Mouse (Mus musculus) forebrain, embryonic 14.5 days (tissue): ENCODE measurements around the gene Pip4k2b. TPM values are rescaled to one million over a fixed set of nuclear protein-coding genes. Genes with fewer than 3 reads are reported as not detected.
A peak's percentile ranks its signal among the peaks of the same experiment; 100 is the strongest.

ENCODE experiments used
- ATAC-seq: fragments of 200-750 bp; cut with Nextera tagmentation; 2 replicates; pipeline ENCODE4 v1.8.0; 2017; ENCODE audit warnings: mild to moderate bottlenecking, moderate library complexity
- DNase-seq: peaks from one replicate; pipeline ENCODE4 v3.0.0-alpha.2; 2015; ENCODE audit warnings: low spot score
- H3K27ac ChIP-seq: fragments of 300-500 bp; sonication (generic); 2 replicates; pipeline ENCODE4 v1.5.1; 2014; ENCODE audit warnings: low read depth, mild to moderate bottlenecking, control low read depth, low read length, moderate library complexity
- H3K27me3 ChIP-seq: fragments of 300-500 bp; sonication (generic); replicated peaks from 2 replicates; pipeline ENCODE4 v1.6.1; 2014; ENCODE audit warnings: low read length, control low read depth, mixed read lengths; ENCODE audit not compliant: control insufficient read depth, insufficient read depth
- H3K36me3 ChIP-seq: fragments of 300-500 bp; sonication (generic); 2 replicates; pipeline ENCODE4 v1.6.1; 2014; ENCODE audit warnings: low read length, control low read depth; ENCODE audit not compliant: control insufficient read depth, insufficient read depth
- H3K4me1 ChIP-seq: fragments of 300-500 bp; sonication (generic); 2 replicates; pipeline ENCODE4 v1.6.1; 2014; ENCODE audit warnings: antibody characterized with exemption, low read length, control low read depth; ENCODE audit not compliant: control insufficient read depth, insufficient read depth
- H3K4me2 ChIP-seq: fragments of 300-500 bp; sonication (generic); 2 replicates; pipeline ENCODE4 v1.6.1; 2014; ENCODE audit warnings: mild to moderate bottlenecking, control low read depth, low read length
- H3K4me3 ChIP-seq: fragments of 300-500 bp; sonication (generic); 2 replicates; pipeline ENCODE4 v1.5.1; 2014; ENCODE audit warnings: low read depth, low read length, control low read depth
- H3K9ac ChIP-seq: fragments of 300-500 bp; sonication (generic); 2 replicates; pipeline ENCODE4 v1.6.1; 2014; ENCODE audit warnings: mild to moderate bottlenecking, low read length, control low read depth, moderate library complexity
- H3K9me3 ChIP-seq: fragments of 300-500 bp; sonication (generic); replicated peaks from 2 replicates; pipeline ENCODE4 v1.6.1; 2016; ENCODE audit warnings: low read length, control low read depth, mixed read lengths; ENCODE audit not compliant: control insufficient read depth
- WGBS: fragments of 180-500 bp; shearing (Covaris S2); extraction: QIAGEN DNeasy Blood & Tissue Kit; methylation state at CpG from one replicate; pipeline ENCODE4 v1.1.7; 2014; 5-methylcytosine and 5-hydroxymethylcytosine counted together
- polyA plus RNA-seq: library from polyadenylated mRNA; unstranded; fragments of >200 nt; fragmentation: Nextera tagmentation; extraction: Ambion mirVana; gene quantifications from 2 replicates; pipeline ENCODE4 v1.2.1, GENCODE M21; 2014

Pip4k2b gene
- polyA plus RNA-seq, 1 experiment from 2014 or later, result 6.9 TPM

- H3K4me2 ChIP-seq, result no peak overlapping the region
- peaks cover 20% of the 10 kb centered on the region for H3K4me1 ChIP-seq
- H3K4me3 ChIP-seq, result no peak overlapping the region
- H3K9ac ChIP-seq, result no peak overlapping the region
- no peaks in the 10 kb centered on the region for H3K9me3 ChIP-seq
- WGBS, result 81% methylated on average over 11 of the region's 11 CpGs
- no peak for ATAC-seq
- peaks cover 88% of the 10 kb centered on the region for H3K36me3 ChIP-seq
- H3K27me3 ChIP-seq, result no peaks in the 10 kb centered on the region
- no peak overlapping the region for H3K27ac ChIP-seq
- DNase-seq, result no peak
Measured at GRCm38 (mm10) chr11:97673148-97673547, 71.4 kb downstream of the Pip4k2b start.

GRCm38 (mm10) chr11:97671177-97671527 is 73.4 kb downstream of the Pip4k2b start:
- H3K9me3 ChIP-seq, result no peaks in the 10 kb centered on the region
- ATAC-seq, result no peak
- H3K9ac ChIP-seq, result no peak overlapping the region
- peaks cover 92% of the 10 kb centered on the region for H3K36me3 ChIP-seq
- 40% methylated on average over 2 of the region's 2 CpGs for WGBS
- peaks cover 15% of the 10 kb centered on the region for H3K4me1 ChIP-seq
- no peak overlapping the region for H3K4me2 ChIP-seq
- DNase-seq, result no peak
- H3K27ac ChIP-seq, result no peak overlapping the region
- H3K4me3 ChIP-seq, result no peak overlapping the region
- H3K27me3 ChIP-seq, result no peaks in the 10 kb centered on the region

- no peak overlapping the region for H3K9ac ChIP-seq
- H3K36me3 ChIP-seq, result peaks cover 88% of the 10 kb centered on the region
Measured at GRCm38 (mm10) chr11:97670234-97671176, 74.0 kb downstream of the Pip4k2b start.

GRCm38 (mm10) chr11:97669829-97670228 is 74.7 kb downstream of the Pip4k2b start:
- Histone ChIP-seq H3K27me3 (no peaks in the 10 kb centered on the region), H3K4me2 (no peak overlapping the region), H3K4me3 (no peak overlapping the region), H3K9ac (no peak overlapping the region), H3K9me3 (no peaks in the 10 kb centered on the region), H3K27ac (peak overlapping the region; percentile 58; the same call in 1 of the 2 replicates), H3K4me1 (peaks cover 18% of the 10 kb centered on the region), H3K36me3 (peaks cover 82% of the 10 kb centered on the region)
- peak; percentile 70 for DNase-seq
- 31% methylated on average over 6 of the region's 6 CpGs for WGBS
- ATAC-seq, result peak; percentile 60

More at GRCm38 (mm10) chr11:97670234-97671176, 74.0 kb downstream of the Pip4k2b start:
- Histone ChIP-seq H3K27ac (no peak overlapping the region; the same call in 1 of the 2 replicates), H3K4me1 (peaks cover 15% of the 10 kb centered on the region), H3K9me3 (no peaks in the 10 kb centered on the region), H3K4me2 (no peak overlapping the region), H3K27me3 (no peaks in the 10 kb centered on the region), H3K4me3 (no peak overlapping the region)
- WGBS, result 69% methylated on average over 13 of the region's 13 CpGs
- ATAC-seq (no peak), DNase-seq (no peak)

- H3K4me2 ChIP-seq, result no peak overlapping the region
- H3K4me3 ChIP-seq, result no peak overlapping the region
- H3K9ac ChIP-seq, result no peak overlapping the region
- 41% methylated on average over 15 of the region's 15 CpGs for WGBS
- H3K9me3 ChIP-seq, result no peaks in the 10 kb centered on the region
- peaks cover 21% of the 10 kb centered on the region for H3K4me1 ChIP-seq
- DNase-seq, result no peak
- peaks cover 76% of the 10 kb centered on the region for H3K36me3 ChIP-seq
- H3K27ac ChIP-seq, result peak overlapping the region; percentile 58; the same call in 1 of the 2 replicates
- H3K27me3 ChIP-seq, result no peaks in the 10 kb centered on the region
- no peak for ATAC-seq
Measured at GRCm38 (mm10) chr11:97669268-97669667, 75.2 kb downstream of the Pip4k2b start.

- no peaks in the 10 kb centered on the region for H3K9me3 ChIP-seq
- H3K27ac ChIP-seq, result no peak overlapping the region
- WGBS, result 93% methylated on average over 7 of the region's 7 CpGs
- no peak overlapping the region for H3K4me2 ChIP-seq
- H3K9ac ChIP-seq, result no peak overlapping the region
- DNase-seq (no peak), ATAC-seq (no peak)
- no peaks in the 10 kb centered on the region for H3K27me3 ChIP-seq
- no peak overlapping the region for H3K4me3 ChIP-seq
- H3K36me3 ChIP-seq, result peaks cover 65% of the 10 kb centered on the region
- H3K4me1 ChIP-seq, result peaks cover 21% of the 10 kb centered on the region
Measured at GRCm38 (mm10) chr11:97668160-97668559, 76.3 kb downstream of the Pip4k2b start.

- no peak for DNase-seq
- 95% methylated on average over 15 of the region's 15 CpGs for WGBS
- no peaks in the 10 kb centered on the region for H3K9me3 ChIP-seq
- H3K9ac ChIP-seq, result no peak overlapping the region
- H3K27me3 ChIP-seq, result peaks cover 7% of the 10 kb centered on the region
- H3K4me3 ChIP-seq, result no peak overlapping the region
- H3K27ac ChIP-seq, result no peak overlapping the region
- H3K36me3 ChIP-seq, result peaks cover 52% of the 10 kb centered on the region
- no peak for ATAC-seq
- no peak overlapping the region for H3K4me2 ChIP-seq
- H3K4me1 ChIP-seq, result peaks cover 30% of the 10 kb centered on the region
Measured at GRCm38 (mm10) chr11:97666794-97667193, 77.7 kb downstream of the Pip4k2b start.

GRCm38 (mm10) chr11:97666221-97666620 is 78.3 kb downstream of the Pip4k2b start:
- peaks cover 46% of the 10 kb centered on the region for H3K36me3 ChIP-seq
- no peak overlapping the region for H3K9ac ChIP-seq
- no peak overlapping the region for H3K27ac ChIP-seq
- no peak overlapping the region for H3K4me3 ChIP-seq
- H3K27me3 ChIP-seq, result peaks cover 13% of the 10 kb centered on the region
- no peak for DNase-seq
- H3K9me3 ChIP-seq, result no peaks in the 10 kb centered on the region
- WGBS, result 92% methylated on average over 7 of the region's 7 CpGs
- no peak overlapping the region for H3K4me2 ChIP-seq
- ATAC-seq, result no peak
- peaks cover 35% of the 10 kb centered on the region for H3K4me1 ChIP-seq

GRCm38 (mm10) chr11:97665431-97665830 is 79.1 kb downstream of the Pip4k2b start:
- Histone ChIP-seq H3K4me2 (peak overlapping the region; percentile 79; the same call in 1 of the 2 replicates), H3K4me1 (peaks cover 37% of the 10 kb centered on the region), H3K9ac (no peak overlapping the region), H3K36me3 (peaks cover 38% of the 10 kb centered on the region), H3K27ac (no peak overlapping the region), H3K4me3 (no peak overlapping the region), H3K9me3 (no peaks in the 10 kb centered on the region), H3K27me3 (peaks cover 17% of the 10 kb centered on the region)
- DNase-seq (no peak), ATAC-seq (no peak)
- 91% methylated on average over 13 of the region's 13 CpGs for WGBS
